21 mouse cellular contexts compared by ENCODE assay signal in genomic region chr5:19895893-19896292, GRCm38 (mm10).
DNase-seq lines count a peak whose midpoint lies in the region; ATAC-seq and TF ChIP-seq lines count a peak whose summit lies in the region.
"Had no signal": no experiment of that assay in that cellular context is flagged by ENCODE, and none has a peak within 500 bp of the region (broad histone marks: within the 10 kb centered on the region; RNA-seq: fewer than 3 reads in every experiment).

No protein-coding gene starts in this region.

- no peak for TF ChIP-seq POLR2A in lung, adult 2 months (IDR thresholded peaks at IDR 0.05; ENCODE audit: borderline replicate concordance, extremely low read depth, low read depth, low read length)

- H3K27me3 ChIP-seq in heart, embryonic 10.5 days (ENCODE audit: insufficient read depth, poor library complexity, severe bottlenecking), result no peaks in the 10 kb centered on the region
- H3K27me3 ChIP-seq: forebrain, embryonic 15.5 days; limb, embryonic 12.5 days had no signal

- no peaks in the 10 kb centered on the region for H3K36me3 ChIP-seq in heart, embryonic 10.5 days
- H3K36me3 ChIP-seq: embryonic facial prominence, embryonic 10.5 days; forebrain, embryonic 15.5 days; limb, embryonic 12.5 days had no signal

- WGBS in lung, adult 2 months, result 58% methylated on average over 6 of the region's 6 CpGs
- 81% methylated on average over 6 of the region's 6 CpGs for WGBS in heart, embryonic 10.5 days

- H3K4me1 ChIP-seq in lung, adult 2 months (ENCODE audit: control insufficient read depth, insufficient read depth, low read length), result no peaks in the 10 kb centered on the region; the same call in 1 of the 2 replicates
- no peaks in the 10 kb centered on the region for H3K4me1 ChIP-seq in heart, embryonic 10.5 days
- H3K4me1 ChIP-seq: embryonic facial prominence, embryonic 10.5 days; forebrain, embryonic 15.5 days; limb, embryonic 12.5 days had no signal

- TF ChIP-seq CTCF in lung, adult 2 months (IDR thresholded peaks at IDR 0.05; ENCODE audit: insufficient read depth, low read length), result no peak

- H3K9me3 ChIP-seq in heart, embryonic 10.5 days, result no peaks in the 10 kb centered on the region
- H3K9me3 ChIP-seq: embryonic facial prominence, embryonic 10.5 days; forebrain, embryonic 15.5 days; limb, embryonic 12.5 days had no signal

- ATAC-seq in common myeloid progenitor, adult 5-6 weeks (replicated peaks; ENCODE audit: low read depth, poor library complexity, severe bottlenecking), result peak; percentile 88
- peak; percentile 85 for ATAC-seq in megakaryocyte progenitor cell, adult 5-6 weeks (replicated peaks; ENCODE audit: poor library complexity)
- no peak for ATAC-seq in frontal cortex, adult (ENCODE audit: low TSS enrichment)
- ATAC-seq: forebrain, embryonic 15.5 days; intestine, postnatal 0 days had no signal

- no peak overlapping the region for H3K4me3 ChIP-seq in lung, adult 2 months (replicated peaks; ENCODE audit: extremely low read depth, low read depth, low read length)
- H3K4me3 ChIP-seq in heart, embryonic 10.5 days, result no peak overlapping the region
- H3K4me3 ChIP-seq: embryonic facial prominence, embryonic 10.5 days; forebrain, embryonic 15.5 days; limb, embryonic 12.5 days had no signal

- DNase-seq in lung, postnatal 36 days, result peak; percentile 5
- DNase-seq in lung, adult 2 months, result no peak
- no peak for DNase-seq in thymus, postnatal 25 days
- no peak for DNase-seq in heart, embryonic 10.5 days (ENCODE audit: low spot score)
- DNase-seq: adrenal gland, postnatal 10 days; cerebellum, adult 11 months; cerebellum, adult 9-11 months; gastrocnemius, postnatal 25 days; kidney, postnatal 25 days; layer of hippocampus, postnatal 36 days; midbrain, embryonic 14.5 days; right cerebral cortex, adult 18-20 months; right cerebral cortex, postnatal 4 days had no signal

- no peak overlapping the region for H3K27ac ChIP-seq in heart, embryonic 10.5 days
- H3K27ac ChIP-seq: embryonic facial prominence, embryonic 10.5 days; forebrain, embryonic 15.5 days; limb, embryonic 12.5 days; liver, embryonic 14.5 days had no signal
